Comparison of ENCODE assay signal across 13 mouse cellular contexts in the genomic region with DNA sequence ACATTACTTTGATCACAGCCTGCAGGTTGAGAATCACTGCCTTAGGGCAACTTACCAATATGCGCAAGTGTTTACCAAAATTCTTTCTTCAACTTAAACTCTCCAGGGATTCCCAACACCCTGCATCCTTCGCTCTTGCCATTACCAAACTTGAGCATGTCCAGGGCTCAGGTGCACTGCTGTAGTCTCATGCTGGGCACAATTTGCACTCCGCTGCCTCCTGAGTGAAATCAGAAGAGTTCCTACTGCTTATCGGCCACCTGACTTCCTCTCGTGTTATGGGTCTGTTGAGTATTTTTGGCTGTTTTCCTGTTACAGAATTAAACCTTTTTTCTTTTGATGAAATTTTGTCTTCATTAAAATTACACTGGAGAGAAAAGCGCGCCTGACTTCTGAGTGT. TPM values are rescaled to one million over a fixed set of nuclear protein-coding genes. Genes with fewer than 3 reads are reported as not detected.
DNase-seq lines count a peak whose midpoint lies in the region; ATAC-seq lines count a peak whose summit lies in the region.
"Had no signal": no experiment of that assay in that cellular context is flagged by ENCODE, and none has a peak within 500 bp of the region (broad histone marks: within the 10 kb centered on the region; RNA-seq: fewer than 3 reads in every experiment).

No protein-coding gene starts in this region.

- no peak for ATAC-seq in midbrain, embryonic 12.5 days (ENCODE audit: low FRiP score, low read depth)
- no peak for ATAC-seq in midbrain, embryonic 11.5 days (ENCODE audit: low FRiP score)
- no peak for ATAC-seq in liver, embryonic 13.5 days (ENCODE audit: low read depth)

- 70% methylated on average over 7 of the region's 7 CpGs for WGBS in midbrain, embryonic 12.5 days
- WGBS in midbrain, embryonic 11.5 days = 82% methylated on average over 7 of the region's 7 CpGs
- WGBS in liver, embryonic 13.5 days (ENCODE audit: insufficient replicate concordance) = 54% methylated on average over 7 of the region's 7 CpGs

- DNase-seq in heart, adult 11 months = peak; percentile 63
- no peak for DNase-seq in heart, postnatal 36 days
- DNase-seq in midbrain, embryonic 11.5 days (ENCODE audit: low spot score, missing footprints) = no peak
- no peak for DNase-seq in liver, embryonic 13.5 days
- peak; percentile 42 for DNase-seq in splenic B cell, adult 2 months (ENCODE audit: low read depth, low spot score)
- no peak for DNase-seq in layer of hippocampus, postnatal 25 days (ENCODE audit: extremely low spot score in 1 of 2, low spot score in 1 of 2)
- DNase-seq in gastrocnemius, adult 18-20 months (ENCODE audit: low spot score) = no peak
- DNase-seq: thymus, postnatal 14 days had no signal

- peaks cover 22% of the 10 kb centered on the region for H3K4me1 ChIP-seq in midbrain, embryonic 12.5 days
- peaks cover 11% of the 10 kb centered on the region for H3K4me1 ChIP-seq in midbrain, embryonic 11.5 days (ENCODE audit: control insufficient read depth, insufficient read depth, low read length)
- H3K4me1 ChIP-seq in liver, embryonic 13.5 days (replicated peaks) = peaks cover 38% of the 10 kb centered on the region

- H3K4me2 ChIP-seq in midbrain, embryonic 12.5 days (replicated peaks) = no peak overlapping the region
- no peak overlapping the region for H3K4me2 ChIP-seq in midbrain, embryonic 11.5 days
- peak overlapping the region; percentile 55 for H3K4me2 ChIP-seq in liver, embryonic 13.5 days

- no peak overlapping the region for H3K4me3 ChIP-seq in midbrain, embryonic 12.5 days
- no peak overlapping the region for H3K4me3 ChIP-seq in midbrain, embryonic 11.5 days (ENCODE audit: low read depth, low read length)
- no peak overlapping the region for H3K4me3 ChIP-seq in liver, embryonic 13.5 days (replicated peaks)
- H3K4me3 ChIP-seq: layer of hippocampus, adult 2 months; megakaryocyte, embryonic 14.5 days had no signal

- 0 out of 2 replicates have a peak, but pooled peaks cover 11% of the 10 kb centered on the region for H3K27me3 ChIP-seq in midbrain, embryonic 12.5 days
- H3K27me3 ChIP-seq in midbrain, embryonic 11.5 days (ENCODE audit: control insufficient read depth, insufficient read depth, low read length) = no peaks in the 10 kb centered on the region
- no peaks in the 10 kb centered on the region for H3K27me3 ChIP-seq in liver, embryonic 13.5 days
- H3K27me3 ChIP-seq in splenic B cell, adult 2 months (ENCODE audit: control insufficient read depth, insufficient read depth, low read length, poor library complexity, severe bottlenecking) = no peaks in the 10 kb centered on the region
- H3K27me3 ChIP-seq: megakaryocyte, embryonic 14.5 days had no signal

- H3K36me3 ChIP-seq in midbrain, embryonic 12.5 days = no peaks in the 10 kb centered on the region
- H3K36me3 ChIP-seq in midbrain, embryonic 11.5 days (ENCODE audit: control insufficient read depth, insufficient read depth, low read length) = no peaks in the 10 kb centered on the region
- no peaks in the 10 kb centered on the region for H3K36me3 ChIP-seq in liver, embryonic 13.5 days
- no peaks in the 10 kb centered on the region for H3K36me3 ChIP-seq in splenic B cell, adult 2 months (ENCODE audit: control insufficient read depth, insufficient read depth, low read length, poor library complexity, severe bottlenecking)

- H3K9me3 ChIP-seq in midbrain, embryonic 12.5 days = no peaks in the 10 kb centered on the region
- no peaks in the 10 kb centered on the region for H3K9me3 ChIP-seq in midbrain, embryonic 11.5 days (ENCODE audit: control insufficient read depth, low read length)
- H3K9me3 ChIP-seq in liver, embryonic 13.5 days (replicated peaks) = no peaks in the 10 kb centered on the region
- H3K9me3 ChIP-seq: megakaryocyte, embryonic 14.5 days had no signal

- no peak overlapping the region for H3K9ac ChIP-seq in midbrain, embryonic 12.5 days (replicated peaks)
- no peak overlapping the region for H3K9ac ChIP-seq in midbrain, embryonic 11.5 days (ENCODE audit: low read length)
- H3K9ac ChIP-seq in liver, embryonic 13.5 days = no peak overlapping the region

- H3K27ac ChIP-seq in midbrain, embryonic 12.5 days (replicated peaks) = peak overlapping the region; percentile 74
- H3K27ac ChIP-seq in midbrain, embryonic 11.5 days (ENCODE audit: low read depth, low read length) = no peak overlapping the region; the same call in 1 of the 2 replicates
- H3K27ac ChIP-seq in liver, embryonic 13.5 days = peak overlapping the region; percentile 82

- intact Hi-C loops in heart, postnatal 36 days (cut with DNase I) = no loop called here

RNA-seq across cellular contexts. Expression of a gene that starts 53.8 kb away (rescaled TPM):
- total RNA-seq in heart, postnatal 36 days (2021) = not detected
- not detected in 2 replicates for polyA plus RNA-seq in midbrain, embryonic 12.5 days (2016; fragmentation: Nextera tagmentation; extraction: Ambion mirVana)
- not detected in 2 replicates for polyA plus RNA-seq in midbrain, embryonic 11.5 days (2014; fragmentation: Nextera tagmentation; extraction: Ambion mirVana)
- polyA plus RNA-seq in liver, embryonic 13.5 days (2015; fragmentation: Nextera tagmentation; extraction: Ambion mirVana) = not detected in 2 replicates
- total RNA-seq in layer of hippocampus, postnatal 25 days (2021) = not detected
- total RNA-seq in gastrocnemius, adult 18-20 months (2021) = not detected
- total RNA-seq: layer of hippocampus, adult 2 months had no signal
- polyA plus RNA-seq: intestine, embryonic 14.5 days; limb, embryonic 11.5 days had no signal

Comparison
In these comparisons a context has a peak if more than half of its experiments do, and no peak if none do; other contexts are left out.
1. DNase-seq: peak in heart, adult 11 months (single experiment) and splenic B cell, adult 2 months (single experiment); none in heart, postnatal 36 days (0 of 2), midbrain, embryonic 11.5 days (single experiment), liver, embryonic 13.5 days (single experiment), layer of hippocampus, postnatal 25 days (0 of 2) and gastrocnemius, adult 18-20 months (single experiment).